Mouse (Mus musculus): ENCODE results near the gene Pnn.

- no peak for TF ChIP-seq CTCF (IDR thresholded peaks at IDR 0.05; ENCODE audit: low read depth)
- TF ChIP-seq EP300 (IDR thresholded peaks at IDR 0.05; ENCODE audit: low read depth) = no peak
These were observed 50.5 kb downstream of the Pnn start for GRCm38 (mm10) chr12:59117184-59117583.
